Mouse (Mus musculus): ENCODE data around the gene Gm20509. TPM values are rescaled to one million over a fixed set of nuclear protein-coding genes. Genes with fewer than 3 reads are reported as not detected.

The Gm20509 gene
- total and polyA plus RNA-seq, 2 experiments from 2014 or later: not detected

DNA sequence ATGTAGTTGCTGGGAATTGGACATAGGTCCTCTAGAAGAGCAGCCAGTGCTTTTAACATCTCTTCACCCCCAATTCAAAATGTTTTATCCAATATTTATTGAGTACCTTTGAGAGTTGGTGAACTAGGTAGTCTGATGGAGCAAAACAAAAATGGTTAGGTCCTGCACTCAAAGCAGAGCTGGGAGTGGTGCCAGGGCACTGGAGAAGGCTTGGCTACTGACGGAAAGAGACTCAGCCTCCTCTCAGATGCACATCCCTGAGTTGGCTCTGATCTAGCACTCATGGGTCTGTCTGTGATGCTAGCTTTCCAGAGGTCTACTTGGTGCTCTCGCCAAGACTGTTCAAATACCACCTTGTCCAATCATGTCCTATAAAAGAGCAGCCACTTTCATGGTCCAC is 4.4 kb upstream of the Gm20509 start:
- no peak overlapping the region for H3K4me3 ChIP-seq (ENCODE audit: low read depth, low read length)
- ATAC-seq: no peak
- H3K27me3 ChIP-seq (ENCODE audit: insufficient read depth, low read length): peaks cover 8% of the 10 kb centered on the region; the same call in 1 of the 2 replicates
- H3K9me3 ChIP-seq (ENCODE audit: low read length): no peaks in the 10 kb centered on the region
- no peak overlapping the region for H3K4me2 ChIP-seq (ENCODE audit: low read depth)
- no peaks in the 10 kb centered on the region for H3K36me3 ChIP-seq (ENCODE audit: insufficient read depth)
- H3K4me1 ChIP-seq (ENCODE audit: insufficient read depth): no peaks in the 10 kb centered on the region
- 70% methylated on average over 2 of the region's 2 CpGs for WGBS
- no peak for TF ChIP-seq CTCF (IDR thresholded peaks at IDR 0.05; ENCODE audit: low read depth)
- no peak for DNase-seq
- H3K9ac ChIP-seq: no peak overlapping the region
- no peak overlapping the region for H3K27ac ChIP-seq (ENCODE audit: low read depth, low read length)

GRCm38 (mm10) chr9:73101536-73101935 is 734 bp upstream of the Gm20509 start, which contains the start of gene Khdc3:
Khdc3 (plus strand) TSS chr9:73101836.
- peaks cover 21% of the 10 kb centered on the region for H3K27me3 ChIP-seq (ENCODE audit: insufficient read depth, low read length)
- no peaks in the 10 kb centered on the region for H3K9me3 ChIP-seq (ENCODE audit: low read length)
- no peaks in the 10 kb centered on the region for H3K4me1 ChIP-seq (ENCODE audit: insufficient read depth)
- no peak within 1 kb of the TSS for H3K4me2 ChIP-seq (ENCODE audit: low read depth)
- H3K27ac ChIP-seq (ENCODE audit: low read depth, low read length): no peak within 1 kb of the TSS
- H3K9ac ChIP-seq: no peak within 1 kb of the TSS
- DNase-seq: no peak
- no peak within 1 kb of the TSS for H3K4me3 ChIP-seq (ENCODE audit: low read depth, low read length)
- no peaks in the 10 kb centered on the region for H3K36me3 ChIP-seq (ENCODE audit: insufficient read depth)
- TF ChIP-seq CTCF (IDR thresholded peaks at IDR 0.05; ENCODE audit: low read depth): no peak
- no peak for ATAC-seq
- 83% methylated on average over 5 of the region's 5 CpGs for WGBS

- TF ChIP-seq CTCF (IDR thresholded peaks at IDR 0.05; ENCODE audit: low read depth): no peak
- Histone ChIP-seq H3K36me3 (ENCODE audit: insufficient read depth) (no peaks in the 10 kb centered on the region), H3K9me3 (ENCODE audit: low read length) (no peaks in the 10 kb centered on the region), H3K9ac (peak overlapping the region; percentile 25; the same call in 1 of the 2 replicates), H3K27ac (ENCODE audit: low read depth, low read length) (no peak overlapping the region), H3K4me3 (ENCODE audit: low read depth, low read length) (peak overlapping the region; percentile 30), H3K27me3 (ENCODE audit: insufficient read depth, low read length) (peaks cover 25% of the 10 kb centered on the region), H3K4me1 (ENCODE audit: insufficient read depth) (no peaks in the 10 kb centered on the region), H3K4me2 (ENCODE audit: low read depth) (peak overlapping the region; percentile 57)
- DNase-seq: no peak
- ATAC-seq: peak; percentile 65
- WGBS: 9% methylated on average over 60 of the region's 60 CpGs
Observed at GRCm38 (mm10) chr9:73103159-73103879, 1.0 kb downstream of the Gm20509 start.

GRCm38 (mm10) chr9:73103880-73104198 is 1.6 kb downstream of the Gm20509 start:
- Histone ChIP-seq H3K4me3 (ENCODE audit: low read depth, low read length) (peak overlapping the region; percentile 30), H3K27ac (ENCODE audit: low read depth, low read length) (no peak overlapping the region), H3K4me2 (ENCODE audit: low read depth) (peak overlapping the region; percentile 57), H3K9me3 (ENCODE audit: low read length) (no peaks in the 10 kb centered on the region), H3K27me3 (ENCODE audit: insufficient read depth, low read length) (peaks cover 25% of the 10 kb centered on the region), H3K36me3 (ENCODE audit: insufficient read depth) (no peaks in the 10 kb centered on the region), H3K9ac (peak overlapping the region; percentile 25; the same call in 1 of the 2 replicates), H3K4me1 (ENCODE audit: insufficient read depth) (no peaks in the 10 kb centered on the region)
- no peak for DNase-seq
- WGBS: 44% methylated on average over 5 of the region's 5 CpGs
- no peak for TF ChIP-seq CTCF (IDR thresholded peaks at IDR 0.05; ENCODE audit: low read depth)
- ATAC-seq: no peak; the same call in 1 of the 2 replicates

DNA sequence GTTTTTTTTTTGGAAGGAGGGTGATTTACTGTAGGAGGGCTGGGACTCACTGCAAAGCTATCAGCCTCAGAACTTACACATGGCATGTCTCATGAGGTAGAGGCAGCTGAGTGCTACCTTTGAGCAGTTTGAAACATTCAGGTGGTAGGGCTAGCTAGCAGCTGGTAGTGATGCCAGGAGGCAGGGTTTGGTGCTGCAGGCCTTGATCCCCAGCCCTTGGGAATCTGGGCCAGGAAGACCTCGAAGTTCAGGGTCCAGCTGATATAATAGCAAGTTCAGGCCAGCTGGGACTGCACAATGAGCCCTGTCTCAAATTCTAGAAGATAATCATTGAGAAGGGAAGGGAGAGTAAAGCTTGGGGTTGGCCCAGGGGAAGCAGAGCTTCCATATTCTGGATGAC is 2.9 kb downstream of the Gm20509 start:
- Histone ChIP-seq H3K9me3 (ENCODE audit: low read length) (no peaks in the 10 kb centered on the region), H3K27ac (ENCODE audit: low read depth, low read length) (no peak overlapping the region), H3K4me2 (ENCODE audit: low read depth) (no peak overlapping the region), H3K36me3 (ENCODE audit: insufficient read depth) (no peaks in the 10 kb centered on the region), H3K4me3 (ENCODE audit: low read depth, low read length) (no peak overlapping the region), H3K4me1 (ENCODE audit: insufficient read depth) (no peaks in the 10 kb centered on the region), H3K9ac (no peak overlapping the region), H3K27me3 (ENCODE audit: insufficient read depth, low read length) (peaks cover 28% of the 10 kb centered on the region)
- no peak for TF ChIP-seq CTCF (IDR thresholded peaks at IDR 0.05; ENCODE audit: low read depth)
- WGBS: 48% methylated on average over 1 of the region's 1 CpGs
- ATAC-seq (no peak), DNase-seq (no peak)

DNA sequence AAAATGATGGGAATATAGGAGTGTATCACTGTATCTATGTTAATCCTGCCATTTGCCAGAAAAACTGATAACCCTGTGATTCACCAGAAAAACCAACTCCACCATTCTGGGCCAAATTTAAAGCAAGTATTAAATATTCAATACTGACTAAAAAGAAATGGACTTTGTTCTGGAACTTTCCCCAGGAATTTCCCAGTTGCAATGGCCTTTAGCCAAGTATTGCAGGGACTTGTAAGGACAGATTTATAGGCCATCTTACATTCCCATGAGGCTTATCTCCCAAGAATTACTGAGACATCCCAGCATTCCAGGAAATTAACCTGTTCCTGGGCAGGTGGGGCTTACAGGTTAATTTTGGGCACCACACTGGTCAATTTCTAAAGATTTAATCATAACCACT is 3.5 kb downstream of the Gm20509 start:
- H3K27ac ChIP-seq (ENCODE audit: low read depth, low read length): no peak overlapping the region
- peaks cover 28% of the 10 kb centered on the region for H3K27me3 ChIP-seq (ENCODE audit: insufficient read depth, low read length)
- ATAC-seq (no peak), DNase-seq (no peak)
- H3K9ac ChIP-seq: no peak overlapping the region
- H3K4me3 ChIP-seq (ENCODE audit: low read depth, low read length): no peak overlapping the region
- no peak overlapping the region for H3K4me2 ChIP-seq (ENCODE audit: low read depth)
- TF ChIP-seq CTCF (IDR thresholded peaks at IDR 0.05; ENCODE audit: low read depth): no peak
- H3K36me3 ChIP-seq (ENCODE audit: insufficient read depth): no peaks in the 10 kb centered on the region
- H3K9me3 ChIP-seq (ENCODE audit: low read length): no peaks in the 10 kb centered on the region
- no peaks in the 10 kb centered on the region for H3K4me1 ChIP-seq (ENCODE audit: insufficient read depth)
